Comparison of ENCODE assay signal across 17 mouse cellular contexts in genomic region chr5:132351139-132351538, GRCm38 (mm10).
"Had no signal": no experiment of that assay in that cellular context is flagged by ENCODE, and none has a peak within 500 bp of the region (broad histone marks: within the 10 kb centered on the region; RNA-seq: fewer than 3 reads in every experiment).

No protein-coding gene starts in this region.

- DNase-seq: liver, postnatal 0 days; lung, embryonic 14.5 days; lung, postnatal 14 days; lung, postnatal 36 days; right cerebral cortex, postnatal 25 days; right cerebral cortex, postnatal 4 days; spleen, adult 18-20 months; thymus, adult 18-20 months; thymus, postnatal 14 days; thymus, postnatal 36 days had no signal

- H3K9me3 ChIP-seq: liver, embryonic 15.5 days; midbrain, embryonic 13.5 days; midbrain, embryonic 15.5 days; neural tube, embryonic 12.5 days had no signal

- H3K9ac ChIP-seq: liver, embryonic 15.5 days; liver, postnatal 0 days; lung, embryonic 14.5 days; midbrain, embryonic 13.5 days; midbrain, embryonic 15.5 days; neural tube, embryonic 12.5 days had no signal

- H3K27me3 ChIP-seq: liver, embryonic 15.5 days; megakaryocyte, embryonic 14.5 days; midbrain, embryonic 13.5 days; midbrain, embryonic 15.5 days; neural tube, embryonic 12.5 days had no signal

- H3K4me1 ChIP-seq: liver, embryonic 15.5 days had no signal

- H3K27ac ChIP-seq: liver, embryonic 15.5 days; macrophage; midbrain, embryonic 13.5 days; midbrain, embryonic 15.5 days; neural tube, embryonic 12.5 days had no signal

- ATAC-seq: liver, postnatal 0 days; midbrain, embryonic 13.5 days; midbrain, embryonic 15.5 days had no signal

- H3K36me3 ChIP-seq: liver, embryonic 15.5 days; midbrain, embryonic 13.5 days; midbrain, embryonic 15.5 days; neural tube, embryonic 12.5 days had no signal

- H3K4me2 ChIP-seq: liver, embryonic 15.5 days; lung, embryonic 14.5 days; midbrain, embryonic 11.5 days; midbrain, embryonic 13.5 days; midbrain, embryonic 15.5 days; neural tube, embryonic 12.5 days had no signal

- H3K4me3 ChIP-seq: liver, embryonic 15.5 days; midbrain, embryonic 13.5 days; midbrain, embryonic 15.5 days; neural tube, embryonic 12.5 days had no signal
